Mouse (Mus musculus): ENCODE data around the gene Itga3. TPM values are rescaled to one million over a fixed set of nuclear protein-coding genes. Genes with fewer than 3 reads are reported as not detected.

Gene Itga3
- total RNA-seq, 2 experiments from 2014 or later: 4.3 to 5.2 TPM

DNA sequence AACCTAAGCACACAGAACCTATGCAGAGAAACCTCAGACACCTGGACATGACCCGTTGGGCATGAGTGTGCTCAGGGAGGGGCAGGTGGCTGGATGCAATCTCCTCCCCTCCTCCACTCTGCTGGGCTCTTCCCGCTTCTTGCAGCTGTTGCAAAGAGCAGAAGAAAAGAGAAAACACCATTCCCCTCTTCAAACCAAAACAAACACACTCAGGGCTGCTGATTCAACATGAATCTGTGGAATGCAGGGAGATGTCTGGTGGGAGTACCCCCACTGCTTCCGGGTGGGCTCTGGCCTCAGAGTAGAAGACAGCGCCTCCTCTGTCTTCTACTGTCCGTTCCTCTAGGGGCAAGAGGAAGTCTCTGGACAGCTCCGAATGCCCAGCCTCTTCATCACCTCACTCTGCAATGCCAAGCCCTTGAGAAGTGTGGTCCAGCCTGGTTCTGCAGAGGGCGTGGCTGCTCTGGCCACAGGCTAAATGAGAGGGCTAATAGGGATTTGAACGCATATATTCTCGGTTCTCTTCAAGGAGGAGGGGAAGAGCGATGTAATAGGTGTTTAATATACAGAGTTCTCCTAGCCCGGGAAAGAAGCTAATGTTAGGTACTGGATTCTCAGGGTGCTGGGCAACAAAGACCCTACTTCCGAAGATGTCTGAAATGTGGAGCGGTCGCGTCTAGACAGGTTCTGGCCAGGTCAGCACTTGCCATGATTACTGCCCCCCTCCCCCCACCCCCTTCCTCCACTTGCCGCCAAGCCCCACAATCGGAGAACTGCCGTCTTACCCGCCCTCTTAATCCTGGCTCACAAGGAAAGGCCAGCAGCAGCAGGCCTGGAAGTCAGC lies 1.2 kb downstream of the Itga3 start:
- DNase-seq: no peak
- peak overlapping the region; percentile 76 for H3K4me3 ChIP-seq
- TF ChIP-seq CTCF (IDR thresholded peaks at IDR 0.05): no peak
- H3K27ac ChIP-seq: peak overlapping the region; percentile 87
- intact Hi-C loops (cut with DNase I): loop anchor here (1.0 kb wide), 1 partner anchor 31 kb away; no protein-coding TSS in a partner anchor

DNA sequence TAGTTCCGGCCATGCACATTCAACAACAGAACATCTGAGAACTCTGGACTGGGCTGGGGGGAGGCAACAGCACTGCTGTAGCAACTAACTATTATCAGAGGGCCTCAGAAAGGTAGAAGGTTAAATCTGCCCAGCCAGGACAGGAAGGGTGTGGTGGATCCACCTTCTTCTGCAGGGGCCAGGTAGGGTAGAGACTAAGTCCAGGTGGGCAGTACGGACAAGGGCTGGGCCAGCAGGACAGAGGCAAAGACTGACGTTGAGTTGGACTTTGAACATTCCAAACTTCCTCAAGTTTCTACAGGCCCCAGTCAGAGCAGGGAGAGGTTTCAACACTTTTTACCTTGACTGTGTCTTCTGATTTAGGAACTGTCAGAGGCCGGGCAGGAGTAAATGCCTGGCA lies 1.9 kb downstream of the Itga3 start:
- Histone ChIP-seq H3K27ac (no peak overlapping the region), H3K4me3 (peak overlapping the region; percentile 76)
- DNase-seq: no peak
- intact Hi-C loops (cut with DNase I): no loop called here
- TF ChIP-seq CTCF (IDR thresholded peaks at IDR 0.05): no peak

DNA sequence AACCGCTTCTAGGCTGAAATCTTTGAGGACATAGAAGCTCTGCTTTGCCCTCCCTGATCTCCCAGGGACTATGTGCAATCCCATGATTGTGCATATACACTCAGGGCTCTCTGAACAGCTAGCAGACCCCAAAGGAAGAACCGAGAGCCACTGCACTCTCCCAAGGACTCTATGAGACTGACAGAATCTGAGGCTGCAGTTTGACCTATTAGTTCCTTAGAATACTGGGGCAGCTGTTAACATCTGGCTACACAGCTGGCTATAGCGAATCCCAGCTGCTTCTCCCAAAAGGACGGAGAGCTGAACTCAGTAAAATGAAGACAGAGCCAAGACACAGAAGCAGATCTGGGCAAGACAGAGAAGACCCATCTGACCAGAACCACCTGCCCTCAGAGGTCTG lies 2.8 kb downstream of the Itga3 start:
- Histone ChIP-seq H3K4me3 (no peak overlapping the region), H3K27ac (no peak overlapping the region)
- no peak for TF ChIP-seq CTCF (IDR thresholded peaks at IDR 0.05)
- DNase-seq: no peak
- intact Hi-C loops (cut with DNase I): no loop called here

DNA sequence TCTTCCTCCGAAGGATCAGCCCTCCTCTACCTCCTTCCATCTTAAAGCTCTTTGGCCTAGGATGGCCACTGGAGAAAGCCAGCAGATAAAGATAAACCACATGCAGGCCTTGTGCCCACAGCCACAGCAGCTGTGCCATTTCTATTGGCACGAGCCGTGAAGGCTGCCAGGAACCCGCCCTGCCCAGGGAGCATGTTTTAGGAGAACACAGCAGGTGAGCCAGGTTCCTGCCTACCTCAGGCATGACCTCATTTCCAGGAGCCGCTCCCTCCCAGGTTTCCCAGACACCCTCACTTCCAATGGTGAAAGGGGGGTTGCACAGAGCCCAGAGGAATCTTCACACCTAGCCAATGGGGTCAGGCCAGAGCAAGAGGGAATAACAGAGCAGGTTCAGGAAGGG lies 3.8 kb downstream of the Itga3 start:
- intact Hi-C loops (cut with DNase I): no loop called here
- Histone ChIP-seq H3K4me3 (no peak overlapping the region), H3K27ac (peak overlapping the region; percentile 53)
- peak; percentile 70 for DNase-seq
- TF ChIP-seq CTCF (IDR thresholded peaks at IDR 0.05): no peak

DNA sequence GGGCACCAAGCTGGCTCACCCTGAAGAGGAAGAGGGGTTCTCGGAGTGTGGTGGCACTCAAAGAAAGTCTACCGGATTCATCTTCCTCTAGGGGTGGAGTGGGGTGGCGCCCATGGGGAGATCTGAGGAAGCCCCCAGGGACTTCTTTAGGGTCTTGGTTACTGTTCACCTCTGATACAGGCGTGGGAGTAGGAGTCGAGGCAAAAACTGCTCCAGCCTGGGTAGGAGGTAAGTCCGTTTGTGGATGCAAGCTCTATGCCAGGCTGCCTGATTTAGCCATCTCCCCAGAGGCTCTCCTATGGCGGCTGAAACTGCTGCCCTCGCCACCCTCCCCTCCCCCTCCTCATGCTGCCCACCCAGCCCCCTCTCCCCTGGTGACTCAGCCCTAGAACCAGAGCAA lies 4.5 kb downstream of the Itga3 start:
- peak overlapping the region; percentile 53; the same call in 1 of the 2 replicates for H3K27ac ChIP-seq

DNA sequence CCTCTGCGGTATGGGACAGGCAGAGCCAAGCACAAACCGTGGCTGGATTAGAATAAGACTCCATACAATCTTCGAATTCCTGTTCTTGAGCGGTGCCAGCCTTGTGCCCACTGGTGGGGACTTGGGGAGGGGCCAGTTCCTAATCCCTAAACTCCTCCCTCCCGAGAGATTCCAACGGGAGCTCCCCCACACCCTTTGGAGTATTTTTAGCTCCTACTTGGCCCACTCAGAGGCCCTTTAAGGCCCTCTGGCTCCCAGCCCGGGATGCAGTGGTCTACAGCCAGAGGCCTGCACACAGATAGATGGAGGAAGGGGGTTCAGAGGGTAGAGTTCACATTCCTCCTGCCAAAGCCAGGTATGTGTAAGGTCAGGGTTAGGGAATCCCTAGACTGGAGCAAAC lies 5.3 kb downstream of the Itga3 start:
- peak; percentile 66 for DNase-seq

More for the DNA sequence above, 4.5 kb downstream of the Itga3 start:
- no peak for TF ChIP-seq CTCF (IDR thresholded peaks at IDR 0.05)
- no peak overlapping the region for H3K4me3 ChIP-seq
- intact Hi-C loops (cut with DNase I): no loop called here
- no peak for DNase-seq

DNA sequence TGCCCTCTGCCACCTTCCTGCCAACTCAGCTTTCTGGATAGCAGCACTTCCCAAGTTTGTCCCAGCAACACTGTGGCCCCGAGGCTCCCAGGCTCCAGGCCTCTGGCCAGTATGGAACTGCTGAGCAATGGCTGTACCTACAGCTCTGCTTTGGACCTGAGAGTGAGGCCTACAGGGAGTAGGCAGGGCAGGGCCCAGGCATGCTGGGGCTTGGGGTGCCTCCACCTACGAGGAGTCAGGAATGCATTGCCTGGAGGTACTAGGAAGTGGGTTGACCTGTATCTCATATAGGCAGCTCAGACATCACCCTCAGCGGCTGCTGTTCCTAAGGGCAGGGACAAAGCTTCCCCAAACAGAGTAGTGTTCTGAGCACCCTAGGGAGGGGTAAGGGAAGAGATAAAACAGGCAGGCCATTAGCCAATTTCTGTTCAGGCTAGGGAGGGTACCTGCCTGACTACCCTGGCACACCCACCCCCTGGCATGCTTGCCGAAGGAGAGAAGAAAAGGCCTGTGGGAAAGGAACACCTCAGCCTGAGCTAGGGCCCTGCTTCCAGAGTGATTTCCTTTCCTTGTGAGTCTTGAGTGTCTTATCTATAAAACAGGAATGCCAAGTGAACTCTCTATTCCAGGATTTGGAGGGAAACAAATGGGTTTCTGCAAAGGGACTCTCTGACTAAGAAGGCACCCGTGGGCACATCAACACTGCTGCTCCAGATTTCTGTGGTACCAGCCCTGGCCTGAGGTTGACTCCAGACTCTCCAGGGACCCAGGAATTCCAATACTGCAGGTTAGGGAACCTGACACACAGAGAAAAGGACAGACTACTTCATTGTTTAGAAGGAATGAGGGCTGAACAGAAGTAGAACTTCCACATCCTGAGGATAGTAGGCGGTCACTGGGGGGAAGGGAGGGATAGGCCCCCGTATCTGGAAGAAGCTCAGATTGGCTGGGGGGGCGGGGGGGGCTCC lies 6.2 kb downstream of the Itga3 start:
- no peak for DNase-seq

More for the DNA sequence above, 5.3 kb downstream of the Itga3 start:
- H3K4me3 ChIP-seq: peak overlapping the region; percentile 7
- intact Hi-C loops (cut with DNase I): no loop called here
- no peak for TF ChIP-seq CTCF (IDR thresholded peaks at IDR 0.05)
- H3K27ac ChIP-seq: peak overlapping the region; percentile 51; the same call in 1 of the 2 replicates

DNA sequence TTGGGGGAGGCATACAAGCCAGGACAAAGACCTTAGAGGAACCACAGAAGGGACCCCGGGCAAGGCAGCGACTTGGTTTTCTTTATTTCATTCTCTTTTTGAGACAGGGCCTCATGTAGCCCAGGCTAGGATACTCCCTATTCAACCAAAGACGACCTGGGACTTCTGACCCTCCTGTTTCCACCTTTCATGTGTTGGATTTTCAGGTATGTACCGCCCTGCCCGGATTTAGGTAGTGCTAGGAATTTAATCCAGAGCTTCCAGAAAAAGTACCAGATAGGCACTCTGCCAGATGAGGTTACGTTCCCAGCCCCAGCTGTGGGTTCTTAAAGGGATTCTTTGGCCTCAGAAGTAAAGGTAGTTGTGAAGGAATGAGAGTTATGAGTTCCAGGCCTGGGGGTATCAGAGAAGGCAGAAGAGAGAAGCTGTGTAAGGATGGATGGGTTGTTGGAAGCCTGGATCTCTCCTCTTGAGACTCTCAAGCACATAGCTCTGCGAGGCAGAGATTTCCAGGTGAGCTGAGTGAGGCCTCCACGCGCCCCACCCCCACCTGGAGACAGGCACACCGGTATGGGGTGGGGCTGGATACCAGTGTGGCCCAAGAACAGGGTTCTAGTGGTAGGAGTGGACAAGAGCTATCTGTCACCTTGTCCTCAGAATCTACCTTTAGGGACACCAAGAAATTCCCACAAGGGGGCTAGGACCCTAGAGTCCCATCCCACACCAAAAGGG lies 7.2 kb downstream of the Itga3 start:
- TF ChIP-seq CTCF (IDR thresholded peaks at IDR 0.05): no peak
- Histone ChIP-seq H3K27ac (no peak overlapping the region), H3K4me3 (no peak overlapping the region)
- no peak for DNase-seq
- intact Hi-C loops (cut with DNase I): no loop called here

More for the DNA sequence above, 6.2 kb downstream of the Itga3 start:
- intact Hi-C loops (cut with DNase I): no loop called here
- H3K27ac ChIP-seq: peak overlapping the region; percentile 6; the same call in 1 of the 2 replicates
- TF ChIP-seq CTCF (IDR thresholded peaks at IDR 0.05): no peak
- H3K4me3 ChIP-seq: no peak overlapping the region

DNA sequence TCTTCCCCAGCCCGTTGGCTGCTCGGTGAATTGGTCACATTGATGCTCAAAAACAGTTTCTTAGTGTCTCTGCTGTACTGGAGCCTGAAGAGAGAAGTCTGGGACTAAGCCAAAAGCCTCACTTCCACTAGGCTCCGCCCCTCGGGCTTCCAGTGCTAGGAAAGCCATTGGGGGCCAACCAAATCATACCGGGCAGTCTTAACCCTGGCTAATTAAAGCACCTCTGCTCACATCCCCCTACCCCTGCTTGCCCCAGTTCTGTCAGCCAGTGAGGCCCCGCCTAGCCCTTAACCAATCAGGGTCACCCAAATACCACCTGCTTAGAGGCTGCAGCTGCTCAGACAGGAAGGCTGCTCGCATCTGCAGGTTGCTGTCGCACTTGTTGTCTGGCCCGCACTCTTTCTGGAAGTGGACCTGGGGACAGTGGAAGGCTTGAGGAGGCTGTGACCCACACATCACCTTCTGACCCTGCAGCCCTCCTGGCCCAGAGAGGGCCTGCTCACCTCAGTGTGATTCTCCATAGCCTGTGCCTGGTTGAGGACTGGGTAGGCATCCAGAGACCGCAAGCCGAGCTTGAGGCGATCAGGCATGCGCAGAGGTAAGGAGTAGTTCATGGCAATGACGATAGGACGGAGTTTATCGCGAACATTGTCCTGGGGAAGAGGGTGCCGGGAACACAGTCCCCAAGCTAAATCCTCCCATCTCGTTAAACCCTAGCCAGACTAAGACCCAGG lies 19.7 kb downstream of the Itga3 start:
- H3K27ac ChIP-seq: no peak overlapping the region
- no peak for TF ChIP-seq CTCF (IDR thresholded peaks at IDR 0.05)
- H3K4me3 ChIP-seq: no peak overlapping the region
- peak; percentile 14 for DNase-seq
- intact Hi-C loops (cut with DNase I): no loop called here

DNA sequence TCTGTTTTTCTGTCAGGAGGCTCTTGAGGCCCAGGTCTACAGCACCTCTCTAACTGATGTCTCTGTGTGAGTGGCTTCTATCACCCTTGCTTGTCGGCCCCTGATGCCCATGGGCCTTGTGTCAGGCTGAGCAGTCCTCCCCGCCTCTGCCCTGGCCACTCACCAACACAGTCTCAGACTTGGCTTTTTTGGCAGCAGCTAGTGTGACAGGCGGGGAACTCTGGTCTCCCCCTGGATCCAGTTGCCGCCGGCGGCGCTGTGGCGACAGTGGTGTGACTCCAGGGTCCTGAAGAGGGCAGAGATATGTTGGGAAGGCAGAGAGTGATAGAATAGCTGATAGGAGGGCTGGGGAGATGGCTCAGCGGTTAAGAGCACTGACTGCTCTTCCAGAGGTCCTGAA lies 23.5 kb downstream of the Itga3 start:
- no peak overlapping the region for H3K27ac ChIP-seq
- TF ChIP-seq CTCF (IDR thresholded peaks at IDR 0.05): no peak

DNA sequence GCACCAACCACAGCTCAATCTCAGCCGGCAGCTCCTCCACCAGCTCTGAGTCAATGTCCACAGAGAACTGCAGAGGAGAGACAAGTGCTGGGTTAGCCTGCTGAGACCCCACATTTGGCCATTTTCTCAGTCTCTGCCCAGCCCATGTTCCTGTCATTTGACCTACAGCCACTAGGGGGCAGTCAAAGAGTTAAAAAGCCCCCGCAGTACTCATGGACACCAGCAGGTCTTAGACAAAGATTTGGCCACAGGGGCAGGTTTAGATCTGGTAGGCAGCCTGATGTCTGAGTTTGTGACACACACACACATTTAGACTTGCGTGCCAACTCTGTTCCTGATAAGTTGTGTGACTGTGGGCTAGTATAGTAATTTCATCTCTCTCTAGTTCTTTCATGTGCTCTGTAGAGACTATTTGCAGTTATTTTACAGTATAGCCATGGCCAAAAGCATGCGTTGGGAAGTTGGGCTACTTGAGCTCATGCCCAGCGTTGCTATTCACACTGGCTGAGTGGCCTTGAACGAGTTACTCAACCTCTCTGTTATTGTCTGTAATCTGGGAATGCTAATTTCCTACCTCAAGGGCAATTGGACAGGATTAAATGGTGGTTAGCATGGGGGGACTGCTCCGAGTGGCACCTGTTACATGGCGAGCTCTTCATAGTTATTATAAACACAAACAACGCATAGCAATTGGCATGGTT lies 29.5 kb downstream of the Itga3 start:
- no peak overlapping the region for H3K27ac ChIP-seq
- no peak overlapping the region for H3K4me3 ChIP-seq
- peak; percentile 99 for TF ChIP-seq CTCF (IDR thresholded peaks at IDR 0.05)
- DNase-seq: peak; percentile 63
- intact Hi-C loops (cut with DNase I): loop anchor here (1.0 to 10.0 kb wide), 3 partner anchors 60 to 210 kb away; no protein-coding TSS in a partner anchor

More for the DNA sequence above, 23.5 kb downstream of the Itga3 start:
- no peak overlapping the region for H3K4me3 ChIP-seq
- intact Hi-C loops (cut with DNase I): no loop called here
- peak; percentile 38 for DNase-seq

Data from gastrocnemius, adult 2 months (tissue).